Mouse (Mus musculus): ENCODE data around the gene Egfr.

The Egfr gene

GRCm38 (mm10) chr11:16956115-16956862 is 204.3 kb downstream of the Egfr start:
- DNase-seq (ENCODE audit: low spot score) = no peak

GRCm38 (mm10) chr11:16957030-16957429 is 205.0 kb downstream of the Egfr start:
- DNase-seq (ENCODE audit: low spot score) = no peak

GRCm38 (mm10) chr11:16958520-16958919 is 206.5 kb downstream of the Egfr start:
- no peak for DNase-seq (ENCODE audit: low spot score)
